In the genomic region with DNA sequence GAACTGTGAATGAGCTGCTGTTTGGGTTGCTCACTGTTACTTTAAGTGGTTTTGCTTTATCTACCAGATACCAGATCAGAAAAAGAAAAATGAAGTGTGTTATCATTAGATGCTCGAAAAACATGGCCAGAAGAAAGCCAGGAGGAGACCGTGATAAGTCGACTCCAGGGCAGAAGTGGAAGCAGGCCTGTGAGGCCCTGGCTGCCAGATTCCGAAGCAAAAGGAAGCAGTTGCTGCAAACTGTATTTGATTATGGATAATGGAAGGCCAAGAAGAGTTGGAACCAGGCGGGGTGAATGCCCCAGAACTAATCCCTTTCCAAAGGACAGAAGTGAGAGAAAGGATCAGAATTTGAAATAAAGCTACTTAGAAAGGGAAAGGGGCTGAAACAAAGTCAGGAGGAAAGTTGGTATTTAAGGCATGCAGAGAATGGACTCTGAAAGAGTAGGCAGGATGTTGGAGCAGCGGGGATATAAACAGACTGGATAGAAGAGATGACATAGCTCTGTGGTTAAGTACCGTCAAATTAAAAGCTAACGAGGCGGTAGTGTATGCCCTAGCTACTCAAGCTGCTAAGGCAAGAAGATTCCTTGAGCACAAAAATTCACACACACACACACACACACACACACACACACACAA, we compare ENCODE assay signal across 10 mouse cellular contexts. TPM values are rescaled to one million over a fixed set of nuclear protein-coding genes. Genes with fewer than 3 reads are reported as not detected.
DNase-seq lines count a peak whose midpoint lies in the region; ATAC-seq and TF ChIP-seq lines count a peak whose summit lies in the region.
"Had no signal": no experiment of that assay in that cellular context is flagged by ENCODE, and none has a peak within 500 bp of the region (broad histone marks: within the 10 kb centered on the region; RNA-seq: fewer than 3 reads in every experiment).

No protein-coding gene starts in this region.

- 1% methylated on average over 9 of the region's 9 CpGs for WGBS in heart, embryonic 12.5 days
- WGBS in spleen, adult 2 months = 69% methylated on average over 9 of the region's 9 CpGs
- 31% methylated on average over 9 of the region's 9 CpGs for WGBS in intestine, postnatal 0 days

- TF ChIP-seq CTCF in spleen, adult 2 months (IDR thresholded peaks at IDR 0.05; ENCODE audit: extremely low read depth, insufficient read depth, insufficient read length, insufficient replicate concordance) = no peak
- no peak for TF ChIP-seq CTCF in intestine, postnatal 0 days (IDR thresholded peaks at IDR 0.05; ENCODE audit: low read depth)

- peak overlapping the region; percentile 36 for H3K4me2 ChIP-seq in heart, embryonic 12.5 days
- no peak overlapping the region for H3K4me2 ChIP-seq in intestine, postnatal 0 days (replicated peaks; ENCODE audit: low read depth)

- DNase-seq in heart, postnatal 25 days (ENCODE audit: low spot score) = no peak
- DNase-seq in spleen, adult 2 months (ENCODE audit: low read depth in 1 of 2, low spot score in 2 of 2) = no peak
- no peak for DNase-seq in spleen, postnatal 36 days (ENCODE audit: low spot score in 2 of 2)
- DNase-seq in left cerebral cortex, adult 11 months (ENCODE audit: low spot score) = no peak
- DNase-seq in frontal cortex, postnatal 25 days (ENCODE audit: low spot score in 2 of 2) = no peak
- DNase-seq in adrenal gland, postnatal 4 days (ENCODE audit: low spot score in 2 of 2) = no peak

- H3K27ac ChIP-seq in heart, embryonic 12.5 days (ENCODE audit: poor library complexity, severe bottlenecking) = peak overlapping the region; percentile 87
- H3K27ac ChIP-seq in spleen, adult 2 months (ENCODE audit: insufficient read depth, low read length) = 0 out of 2 replicates have a peak overlapping the region, but pooled peaks have one; percentile 24
- peak overlapping the region; percentile 54 for H3K27ac ChIP-seq in intestine, postnatal 0 days (ENCODE audit: low read depth, low read length)

- H3K4me1 ChIP-seq in heart, embryonic 12.5 days (replicated peaks) = peaks cover 26% of the 10 kb centered on the region
- peaks cover 12% of the 10 kb centered on the region; the same call in 1 of the 2 replicates for H3K4me1 ChIP-seq in spleen, adult 2 months (ENCODE audit: control insufficient read depth, insufficient read depth, insufficient read length)
- no peaks in the 10 kb centered on the region for H3K4me1 ChIP-seq in intestine, postnatal 0 days (replicated peaks; ENCODE audit: control insufficient read depth, insufficient read depth, low read length)

- H3K9me3 ChIP-seq in heart, embryonic 12.5 days (replicated peaks) = no peaks in the 10 kb centered on the region
- H3K9me3 ChIP-seq in intestine, postnatal 0 days (ENCODE audit: control insufficient read depth) = no peaks in the 10 kb centered on the region

- no peaks in the 10 kb centered on the region for H3K27me3 ChIP-seq in heart, embryonic 12.5 days (replicated peaks)
- no peaks in the 10 kb centered on the region for H3K27me3 ChIP-seq in spleen, adult 2 months (ENCODE audit: control insufficient read depth, insufficient read depth, low read length)
- H3K27me3 ChIP-seq in intestine, postnatal 0 days (replicated peaks; ENCODE audit: control insufficient read depth, insufficient read depth, low read length) = no peaks in the 10 kb centered on the region

- TF ChIP-seq POLR2A in spleen, adult 2 months (IDR thresholded peaks at IDR 0.05; ENCODE audit: low read depth, low read length) = no peak

- no peaks in the 10 kb centered on the region for H3K36me3 ChIP-seq in heart, embryonic 12.5 days
- no peaks in the 10 kb centered on the region for H3K36me3 ChIP-seq in spleen, adult 2 months (ENCODE audit: control insufficient read depth, insufficient read depth, low read length)
- H3K36me3 ChIP-seq in intestine, postnatal 0 days (ENCODE audit: control insufficient read depth, insufficient read depth) = no peaks in the 10 kb centered on the region

- H3K9ac ChIP-seq in heart, embryonic 12.5 days = no peak overlapping the region
- no peak overlapping the region for H3K9ac ChIP-seq in intestine, postnatal 0 days (ENCODE audit: low read depth, low read length)

- intact Hi-C loops in heart, postnatal 25 days (cut with DNase I) = no loop called here

- peak; percentile 76; the same call in 1 of the 2 replicates for ATAC-seq in heart, embryonic 12.5 days (ENCODE audit: insufficient number of reproducible peaks, low FRiP score)
- ATAC-seq in intestine, postnatal 0 days = no peak

- no peak overlapping the region for H3K4me3 ChIP-seq in heart, embryonic 12.5 days
- H3K4me3 ChIP-seq in spleen, adult 2 months (ENCODE audit: extremely low read depth, insufficient read depth, insufficient read length) = no peak overlapping the region
- no peak overlapping the region for H3K4me3 ChIP-seq in intestine, postnatal 0 days (ENCODE audit: low read depth, low read length)

RNA-seq across cellular contexts. Expression of a gene that starts 4.7 kb away (rescaled TPM):
- polyA plus RNA-seq in heart, embryonic 12.5 days (2016; fragmentation: Nextera tagmentation; extraction: Ambion mirVana) = 33.3 and 36.0 TPM in 2 replicates
- 10 to 100 TPM; 35.8 to 37.9 TPM for total RNA-seq in heart, postnatal 25 days (2021)
- polyA plus RNA-seq in spleen, adult 2 months (2012; rRNA removed) = 35.2 and 47.3 TPM in 2 replicates
- 8.6 and 9.6 TPM in 2 replicates for polyA plus RNA-seq in intestine, postnatal 0 days (2015; fragmentation: Nextera tagmentation; extraction: Ambion mirVana)
- total RNA-seq in adrenal gland, postnatal 4 days (2021) = 10 to 100 TPM; 33.5 to 35.8 TPM

RNA-seq across cellular contexts. Expression of a gene that starts 7.6 kb away (rescaled TPM):
- not detected in 2 replicates for polyA plus RNA-seq in heart, embryonic 12.5 days (2016; fragmentation: Nextera tagmentation; extraction: Ambion mirVana)
- total RNA-seq in heart, postnatal 25 days (2021) = 1 to 10 TPM in 1 of 2 experiments, under 1 TPM in 1; 0.99 to 2.1 TPM
- 3.9 TPM in 1 of 2 replicates, not detected in the other for polyA plus RNA-seq in spleen, adult 2 months (2012; rRNA removed)
- not detected in 2 replicates for polyA plus RNA-seq in intestine, postnatal 0 days (2015; fragmentation: Nextera tagmentation; extraction: Ambion mirVana)
- 1 to 10 TPM; 1.7 to 3.2 TPM for total RNA-seq in adrenal gland, postnatal 4 days (2021)
- polyA plus RNA-seq: gonadal fat pad, adult 2 months; neural tube, embryonic 14.5 days had no signal

RNA-seq across cellular contexts. Expression of a gene that starts 44.5 kb away (rescaled TPM):
- polyA plus RNA-seq in heart, embryonic 12.5 days (2016; fragmentation: Nextera tagmentation; extraction: Ambion mirVana) = 18.6 and 19.4 TPM in 2 replicates
- total RNA-seq in heart, postnatal 25 days (2021) = 10 to 100 TPM; 61.2 to 74.8 TPM
- 3.5 and 6.2 TPM in 2 replicates for polyA plus RNA-seq in spleen, adult 2 months (2012; rRNA removed)
- 11.1 and 11.9 TPM in 2 replicates for polyA plus RNA-seq in intestine, postnatal 0 days (2015; fragmentation: Nextera tagmentation; extraction: Ambion mirVana)
- 10 to 100 TPM; 62.5 to 77.9 TPM for total RNA-seq in adrenal gland, postnatal 4 days (2021)

Comparison
In these comparisons a context has a peak if more than half of its experiments do, and no peak if none do; other contexts are left out.
1. H3K27ac ChIP-seq: peak in every context shown above with its lines; median percentile 87 in heart, embryonic 12.5 days; 54 in intestine, postnatal 0 days; 24 in spleen, adult 2 months.